Comparison of ENCODE assay signal across 17 mouse cellular contexts in the genomic region with DNA sequence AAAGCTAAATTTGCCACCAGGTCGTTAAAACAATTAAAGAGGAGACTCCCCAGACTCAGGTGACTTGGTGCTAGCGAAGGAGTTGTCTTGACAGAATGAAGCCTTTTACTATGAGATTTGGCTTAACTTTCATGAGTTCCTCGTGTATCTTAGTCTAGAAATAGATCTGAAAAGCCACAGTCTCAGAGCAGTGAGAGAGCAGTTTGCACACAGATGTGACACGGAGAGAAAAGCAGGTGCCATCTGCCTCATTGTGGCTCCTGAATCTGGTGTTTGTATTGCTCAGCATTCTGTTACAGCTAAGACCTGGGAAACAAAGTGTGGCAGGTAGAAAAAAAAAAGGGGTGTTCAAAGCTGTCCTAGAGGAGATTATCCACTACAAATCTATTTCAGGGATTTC.
"Had no signal": no experiment of that assay in that cellular context is flagged by ENCODE, and none has a peak within 500 bp of the region (broad histone marks: within the 10 kb centered on the region; RNA-seq: fewer than 3 reads in every experiment).

No protein-coding gene starts in this region.

- H3K9ac ChIP-seq: lung, embryonic 14.5 days; midbrain, embryonic 12.5 days; neural tube, embryonic 13.5 days; neural tube, embryonic 15.5 days had no signal

- H3K4me1 ChIP-seq: midbrain, embryonic 10.5 days; midbrain, embryonic 12.5 days; neural tube, embryonic 13.5 days; neural tube, embryonic 15.5 days had no signal

- H3K27ac ChIP-seq: midbrain, embryonic 10.5 days; midbrain, embryonic 12.5 days; neural tube, embryonic 13.5 days; neural tube, embryonic 15.5 days had no signal

- H3K36me3 ChIP-seq: midbrain, embryonic 10.5 days; midbrain, embryonic 12.5 days; neural tube, embryonic 13.5 days; neural tube, embryonic 15.5 days had no signal

- H3K9me3 ChIP-seq: midbrain, embryonic 10.5 days; midbrain, embryonic 12.5 days; neural tube, embryonic 13.5 days; neural tube, embryonic 15.5 days had no signal

- H3K4me3 ChIP-seq: midbrain, embryonic 10.5 days; midbrain, embryonic 12.5 days; myocyte; neural tube, embryonic 13.5 days; neural tube, embryonic 15.5 days had no signal

- ATAC-seq: midbrain, embryonic 16.5 days had no signal

- H3K4me2 ChIP-seq: lung, embryonic 14.5 days; midbrain, embryonic 12.5 days; neural tube, embryonic 13.5 days; neural tube, embryonic 15.5 days had no signal

- DNase-seq: lung, adult 18-20 months; lung, embryonic 14.5 days; lung, postnatal 10 days; lung, postnatal 4 days; midbrain, embryonic 14.5 days; retina, postnatal 1 day; right cerebral cortex, postnatal 14 days; spleen, adult 18-20 months; thymus, adult 18-20 months; thymus, postnatal 14 days; thymus, postnatal 36 days had no signal

- H3K27me3 ChIP-seq: midbrain, embryonic 12.5 days; neural tube, embryonic 13.5 days; neural tube, embryonic 15.5 days had no signal
